15 mouse cellular contexts compared by ENCODE assay signal in genomic region chr9:95581021-95581757, GRCm38 (mm10). TPM values are rescaled to one million over a fixed set of nuclear protein-coding genes. Genes with fewer than 3 reads are reported as not detected.
A peak's percentile ranks its signal among the peaks of the same experiment; 100 is the strongest.
DNase-seq lines count a peak whose midpoint lies in the region; ATAC-seq and TF ChIP-seq lines count a peak whose summit lies in the region.
"Had no signal": no experiment of that assay in that cellular context is flagged by ENCODE, and none has a peak within 500 bp of the region (broad histone marks: within the 10 kb centered on the region; RNA-seq: fewer than 3 reads in every experiment).

No protein-coding gene starts in this region.

- no peak overlapping the region for H3K27ac ChIP-seq in forebrain, postnatal 0 days (ENCODE audit: low read depth, low read length)
- no peak overlapping the region for H3K27ac ChIP-seq in forebrain, embryonic 10.5 days
- H3K27ac ChIP-seq in liver, embryonic 12.5 days = peak overlapping the region; percentile 59; the same call in 1 of the 2 replicates
- H3K27ac ChIP-seq: neural tube, embryonic 13.5 days had no signal

- no peaks in the 10 kb centered on the region for H3K36me3 ChIP-seq in forebrain, postnatal 0 days (ENCODE audit: insufficient read depth)
- no peaks in the 10 kb centered on the region for H3K36me3 ChIP-seq in forebrain, embryonic 10.5 days (replicated peaks)
- no peaks in the 10 kb centered on the region for H3K36me3 ChIP-seq in liver, embryonic 12.5 days
- H3K36me3 ChIP-seq: neural tube, embryonic 13.5 days had no signal

- TF ChIP-seq CTCF in forebrain, postnatal 0 days (IDR thresholded peaks at IDR 0.05; ENCODE audit: low read depth) = no peak

- no peaks in the 10 kb centered on the region for H3K9me3 ChIP-seq in forebrain, postnatal 0 days (ENCODE audit: low read length)
- H3K9me3 ChIP-seq in forebrain, embryonic 10.5 days = peaks cover 6% of the 10 kb centered on the region; the same call in 1 of the 2 replicates
- no peaks in the 10 kb centered on the region for H3K9me3 ChIP-seq in liver, embryonic 12.5 days (replicated peaks)
- H3K9me3 ChIP-seq: neural tube, embryonic 13.5 days had no signal

- no peaks in the 10 kb centered on the region for H3K4me1 ChIP-seq in forebrain, postnatal 0 days (ENCODE audit: insufficient read depth)
- peaks cover 17% of the 10 kb centered on the region for H3K4me1 ChIP-seq in forebrain, embryonic 10.5 days
- 0 out of 2 replicates have a peak, but pooled peaks cover 5% of the 10 kb centered on the region for H3K4me1 ChIP-seq in liver, embryonic 12.5 days

- 0 out of 2 replicates have a peak, but pooled peaks have one; percentile 20 for ATAC-seq in forebrain, postnatal 0 days
- ATAC-seq in liver, embryonic 12.5 days = peak; percentile 77
- ATAC-seq: inflammation-experienced regulatory T-cells, adult 6 months had no signal

- 61% methylated on average over 16 of the region's 16 CpGs for WGBS in forebrain, postnatal 0 days
- WGBS in forebrain, embryonic 10.5 days = 57% methylated on average over 16 of the region's 16 CpGs
- 47% methylated on average over 16 of the region's 16 CpGs for WGBS in liver, embryonic 12.5 days (ENCODE audit: insufficient replicate concordance)

- H3K27me3 ChIP-seq in forebrain, postnatal 0 days (ENCODE audit: insufficient read depth, low read length) = no peaks in the 10 kb centered on the region
- peaks cover 52% of the 10 kb centered on the region for H3K27me3 ChIP-seq in forebrain, embryonic 10.5 days (ENCODE audit: poor library complexity, severe bottlenecking)
- H3K27me3 ChIP-seq in liver, embryonic 12.5 days (replicated peaks) = peaks cover 36% of the 10 kb centered on the region

- no peak overlapping the region for H3K4me2 ChIP-seq in forebrain, postnatal 0 days (ENCODE audit: low read depth)
- peak overlapping the region; percentile 39 for H3K4me2 ChIP-seq in liver, embryonic 12.5 days

- H3K9ac ChIP-seq in forebrain, postnatal 0 days = no peak overlapping the region
- H3K9ac ChIP-seq in liver, embryonic 12.5 days = no peak overlapping the region

- DNase-seq in forebrain, postnatal 0 days = no peak
- no peak for DNase-seq in forebrain, embryonic 10.5 days (ENCODE audit: extremely low spot score, low spot score)
- DNase-seq in kidney, adult 18-20 months = peak; percentile 47
- DNase-seq in kidney, postnatal 4 days = no peak
- peak; percentile 67 for DNase-seq in kidney, adult 9 months
- DNase-seq in spleen, adult 18-20 months = no peak
- no peak for DNase-seq in embryo, embryonic 10 days (ENCODE audit: low spot score)
- DNase-seq: cerebellum, adult 8-10 months; lung, adult 18-20 months had no signal

- H3K4me3 ChIP-seq in forebrain, postnatal 0 days (ENCODE audit: low read depth, low read length) = no peak overlapping the region
- H3K4me3 ChIP-seq in forebrain, embryonic 10.5 days = no peak overlapping the region
- H3K4me3 ChIP-seq in liver, embryonic 12.5 days = no peak overlapping the region

RNA-seq across cellular contexts. Expression of gene Paqr9, which starts 21.7 kb away (rescaled TPM):
- 20.8 and 26.0 TPM in 2 replicates for total RNA-seq in forebrain, postnatal 0 days (2014; rRNA removed)
- 3.5 and 6.3 TPM in 2 replicates for polyA plus RNA-seq in forebrain, postnatal 0 days (2015; fragmentation: Nextera tagmentation; extraction: Ambion mirVana)
- 0.07 and 0.12 TPM in 2 replicates for polyA plus RNA-seq in forebrain, embryonic 10.5 days (2016; fragmentation: Nextera tagmentation; extraction: Ambion mirVana)
- polyA plus RNA-seq in liver, embryonic 12.5 days (2016; fragmentation: Nextera tagmentation; extraction: Ambion mirVana) = 14.2 and 14.3 TPM in 2 replicates
- polyA plus RNA-seq: inflammation-experienced regulatory T-cells, adult 6 months had no signal

RNA-seq across cellular contexts. Expression of gene Pcolce2, which starts 56.2 kb away (rescaled TPM):
- 1.5 and 2.2 TPM in 2 replicates for total RNA-seq in forebrain, postnatal 0 days (2014; rRNA removed)
- polyA plus RNA-seq in forebrain, postnatal 0 days (2015; fragmentation: Nextera tagmentation; extraction: Ambion mirVana) = 1.8 and 2.5 TPM in 2 replicates
- 3.9 and 4.7 TPM in 2 replicates for polyA plus RNA-seq in forebrain, embryonic 10.5 days (2016; fragmentation: Nextera tagmentation; extraction: Ambion mirVana)
- polyA plus RNA-seq in liver, embryonic 12.5 days (2016; fragmentation: Nextera tagmentation; extraction: Ambion mirVana) = 10.1 and 12.1 TPM in 2 replicates
- total RNA-seq: granulocyte monocyte progenitor cell, adult 5-6 weeks; megakaryocyte, adult 5-6 weeks; MEL had no signal

Comparison
In these comparisons a context has a peak if more than half of its experiments do, and no peak if none do; other contexts are left out.
1. DNase-seq: peak in kidney, adult 18-20 months (single experiment) and kidney, adult 9 months (single experiment); none in forebrain, postnatal 0 days (single experiment), forebrain, embryonic 10.5 days (single experiment), kidney, postnatal 4 days (0 of 2), spleen, adult 18-20 months (0 of 2) and embryo, embryonic 10 days (single experiment).